Mouse (Mus musculus) left cerebral cortex, adult 6 months (tissue): ENCODE measurements around the gene Haus8. TPM values are rescaled to one million over a fixed set of nuclear protein-coding genes. Genes with fewer than 3 reads are reported as not detected.

Experiments
- long read RNA-seq, 2 experiments: library from polyadenylated mRNA; unstranded; transcript quantifications; one replicate each; pipeline ENCODE4 v2.0.0; 2019 to 2020
- polyA plus RNA-seq: library from polyadenylated mRNA; unstranded; fragments of <200 nt; fragmentation: Nextera tagmentation; gene quantifications from 2 replicates; pipeline ENCODE4 v1.2.3, GENCODE M21; 2021

Haus8 gene
- 11.5 and 12.2 TPM in 2 replicates for polyA plus RNA-seq
- long read RNA-seq, experiment 1, transcript Haus8-201 (11 exons, 2,013 nt), result major isoform, 14 of 34 reads
- long read RNA-seq, experiment 1, partial matches to known transcripts, result 4 of 34 reads
- long read RNA-seq, experiment 1, other reads (novel, unspliced or antisense), result 14 of 34 reads
- long read RNA-seq, experiment 2, partial matches to known transcripts, result 1 of 9 reads
- long read RNA-seq, experiment 2, other reads (novel, unspliced or antisense), result 5 of 9 reads

GRCm38 (mm10) chr8:71272286-71273150 lies at the start of gene Haus8, which contains the start of gene Myo9b:
TSS of gene Haus8 (minus strand) at chr8:71272934.
TSS of gene Myo9b (plus strand) at chr8:71272714.

Other genes with a start within 250 kb of the Haus8 start
- gene Myo9b, start 220 bp downstream of the Haus8 start, polyA plus RNA-seq, result 1.1 and 1.9 TPM in 2 replicates
- gene Use1, start 93.9 kb upstream of the Haus8 start, polyA plus RNA-seq, result 169 and 227 TPM in 2 replicates
- gene Ocel1, start 98.4 kb upstream of the Haus8 start, polyA plus RNA-seq, result 7.5 and 8.3 TPM in 2 replicates
- 7.4 and 23.6 TPM in 2 replicates for gene Nr2f6, start 109.0 kb upstream of the Haus8 start, polyA plus RNA-seq
- 1.5 and 2.1 TPM in 2 replicates for gene Ushbp1, start 122.9 kb upstream of the Haus8 start, polyA plus RNA-seq
- 94.9 and 99.9 TPM in 2 replicates for gene Babam1, start 123.9 kb upstream of the Haus8 start, polyA plus RNA-seq
- gene Ankle1, start 133.1 kb upstream of the Haus8 start, polyA plus RNA-seq, result not detected in 2 replicates
- gene Abhd8, start 190.7 kb upstream of the Haus8 start, polyA plus RNA-seq, result 416 and 457 TPM in 2 replicates
- 139 and 150 TPM in 2 replicates for gene Mrpl34, start 192.0 kb upstream of the Haus8 start, polyA plus RNA-seq
- gene Dda1, start 196.3 kb upstream of the Haus8 start, polyA plus RNA-seq, result 125 and 142 TPM in 2 replicates
- 0.43 and 3.1 TPM in 2 replicates for gene Ano8, start 213.0 kb upstream of the Haus8 start, polyA plus RNA-seq
- gene Gtpbp3, start 215.2 kb upstream of the Haus8 start, polyA plus RNA-seq, result 9.0 and 11.7 TPM in 2 replicates
- gene Plvap, start 238.8 kb upstream of the Haus8 start, polyA plus RNA-seq, result 6.2 and 10.7 TPM in 2 replicates